Mouse (Mus musculus): ENCODE results near the gene Abcg4.
"Not testable (repeated sequence)": the region's sequence is repeated elsewhere in the genome, so short reads cannot be mapped to it uniquely, and the experiment has no call there.

Abcg4 gene

DNA sequence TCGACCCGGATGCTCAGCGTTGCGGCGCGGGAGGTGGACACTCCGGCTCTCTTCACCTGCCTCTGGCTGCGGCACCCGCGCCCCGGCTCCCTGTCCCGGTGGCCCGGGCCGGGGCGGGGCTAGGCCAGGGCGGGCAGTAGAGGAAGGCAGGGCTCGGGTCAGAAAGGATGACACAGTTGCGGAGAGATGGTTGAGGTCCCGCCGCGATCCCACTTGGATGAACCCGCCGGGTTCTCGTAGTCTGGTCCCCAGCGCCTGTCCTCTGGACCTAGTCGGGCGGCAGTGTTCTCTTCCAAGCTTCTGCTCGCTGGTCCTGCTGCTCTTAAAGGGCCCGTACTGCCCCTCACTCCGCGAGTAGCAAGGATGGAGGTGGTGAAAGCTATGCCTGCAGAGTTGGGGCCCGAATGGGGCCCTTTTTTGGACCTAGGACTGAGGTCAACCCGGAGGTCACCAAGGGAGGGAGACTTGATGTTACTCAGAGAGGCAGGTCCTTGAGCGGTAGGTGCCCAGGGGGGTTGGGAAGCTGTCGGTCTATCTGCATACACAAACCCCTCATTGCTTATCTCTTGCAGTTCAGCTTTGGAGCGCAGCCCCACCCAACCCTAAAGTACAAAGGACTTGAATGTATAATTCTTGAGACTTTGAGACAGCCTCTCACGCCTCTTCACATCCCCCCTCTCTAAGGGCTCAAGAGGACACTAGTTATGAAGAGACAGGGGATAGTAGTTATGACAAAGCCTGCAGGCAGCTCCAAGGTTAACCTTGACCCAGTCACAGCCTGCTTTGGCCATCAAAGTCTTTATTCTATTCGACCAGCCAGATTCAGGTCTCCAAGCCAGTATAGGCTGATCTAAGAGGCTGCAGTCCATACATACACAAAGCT, at the start of gene Abcg4:
Abcg4 (minus strand) TSS at position 540 of the 883 bp plus-strand sequence.
- peak in 1 of 2 experiments; percentile 37 for DNase-seq (ENCODE audit: low spot score in 2 of 2)

DNA sequence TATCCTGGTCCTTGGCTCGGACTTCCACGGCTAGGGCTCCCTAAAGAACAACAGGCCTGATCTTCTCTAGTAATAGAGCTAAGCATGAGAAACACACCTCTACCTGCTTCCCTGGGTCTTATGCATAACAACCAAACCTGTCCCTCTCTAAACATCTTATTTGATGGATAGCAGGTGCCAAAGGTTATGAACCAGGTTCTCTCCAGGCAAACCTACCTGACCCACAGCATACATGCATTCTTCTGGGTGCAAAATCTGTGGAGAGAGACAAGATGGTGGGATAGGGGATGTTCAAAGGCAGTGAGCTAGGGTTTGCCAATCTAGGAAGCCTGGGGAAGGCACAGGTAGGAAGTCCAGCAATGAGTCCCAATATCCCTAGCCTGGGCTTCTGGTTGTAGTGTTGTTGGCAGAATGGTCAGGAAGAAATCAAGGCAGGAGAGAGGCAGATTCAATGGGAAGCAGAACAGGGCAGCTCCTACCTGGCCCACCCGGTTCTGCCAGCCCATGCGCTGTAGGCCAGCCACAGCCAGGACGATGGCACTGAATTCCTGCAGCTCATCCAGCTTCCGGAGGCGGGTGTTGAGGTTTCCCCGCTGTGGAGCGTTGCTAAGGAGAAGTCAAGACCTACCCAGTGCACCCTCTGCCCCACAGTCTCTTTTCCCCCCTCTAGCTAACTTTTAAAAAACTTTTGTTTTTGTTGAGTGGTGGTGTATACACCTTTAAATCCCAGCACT, 49.2 kb upstream of the Abcg4 start:
- DNase-seq (ENCODE audit: low spot score in 2 of 2): no peak

DNA sequence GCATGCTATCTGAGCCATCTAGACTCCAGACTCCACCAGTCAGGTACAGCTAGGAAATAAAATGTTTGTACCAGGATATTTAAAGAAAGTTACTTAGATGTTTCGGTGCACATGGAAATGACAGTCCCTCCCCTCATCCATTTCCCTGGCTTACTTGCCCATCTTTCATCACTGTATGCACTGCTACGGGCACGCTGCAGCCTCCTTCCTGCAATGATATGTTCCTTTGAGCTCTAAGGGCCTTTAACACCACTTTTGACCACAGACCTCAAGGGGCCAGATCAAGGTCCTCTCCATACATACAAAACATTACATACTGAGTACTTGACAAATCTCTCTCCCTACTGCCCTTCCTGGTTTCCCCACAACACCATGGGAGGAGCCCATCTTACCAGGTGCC, 48.5 kb upstream of the Abcg4 start:
- DNase-seq (ENCODE audit: low spot score in 2 of 2): no peak

DNA sequence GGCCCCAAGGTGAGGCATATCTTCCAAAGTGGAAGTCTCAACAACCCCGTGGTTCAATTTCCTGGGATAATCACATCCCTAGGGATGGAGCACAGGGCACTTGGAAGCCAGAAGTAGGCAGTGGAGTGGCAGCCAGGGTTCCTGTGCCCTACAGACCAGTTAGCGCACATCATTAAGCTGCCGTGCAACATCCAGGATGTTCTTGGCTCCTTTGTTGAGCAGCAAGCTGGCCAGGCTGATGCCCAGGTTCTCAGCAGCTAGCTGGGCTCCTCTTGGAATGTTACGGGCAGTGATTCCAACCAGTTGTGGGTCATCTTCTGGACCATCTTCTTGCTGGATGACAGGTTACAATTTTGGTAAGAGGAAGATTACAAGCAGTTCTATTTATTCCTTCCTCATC, 48.1 kb upstream of the Abcg4 start:
- DNase-seq (ENCODE audit: low spot score in 2 of 2): not testable (repeated sequence)

DNA sequence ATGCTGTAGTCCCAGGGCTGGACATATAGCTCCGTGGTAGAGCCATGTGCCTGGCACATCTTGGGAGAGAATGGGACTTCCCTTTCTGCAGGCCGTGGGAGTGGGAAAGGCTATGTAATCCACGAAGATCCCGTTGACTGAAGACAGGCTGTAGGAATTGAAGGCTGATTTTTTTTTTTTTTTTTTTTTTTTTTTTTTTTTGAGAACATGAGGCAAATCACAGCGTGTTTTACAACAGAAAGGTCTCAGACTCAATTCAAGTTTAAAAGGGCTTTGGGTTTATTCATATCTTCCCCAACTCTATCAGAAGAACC, 47.6 kb upstream of the Abcg4 start:
- DNase-seq (ENCODE audit: low spot score in 2 of 2): no peak

DNA sequence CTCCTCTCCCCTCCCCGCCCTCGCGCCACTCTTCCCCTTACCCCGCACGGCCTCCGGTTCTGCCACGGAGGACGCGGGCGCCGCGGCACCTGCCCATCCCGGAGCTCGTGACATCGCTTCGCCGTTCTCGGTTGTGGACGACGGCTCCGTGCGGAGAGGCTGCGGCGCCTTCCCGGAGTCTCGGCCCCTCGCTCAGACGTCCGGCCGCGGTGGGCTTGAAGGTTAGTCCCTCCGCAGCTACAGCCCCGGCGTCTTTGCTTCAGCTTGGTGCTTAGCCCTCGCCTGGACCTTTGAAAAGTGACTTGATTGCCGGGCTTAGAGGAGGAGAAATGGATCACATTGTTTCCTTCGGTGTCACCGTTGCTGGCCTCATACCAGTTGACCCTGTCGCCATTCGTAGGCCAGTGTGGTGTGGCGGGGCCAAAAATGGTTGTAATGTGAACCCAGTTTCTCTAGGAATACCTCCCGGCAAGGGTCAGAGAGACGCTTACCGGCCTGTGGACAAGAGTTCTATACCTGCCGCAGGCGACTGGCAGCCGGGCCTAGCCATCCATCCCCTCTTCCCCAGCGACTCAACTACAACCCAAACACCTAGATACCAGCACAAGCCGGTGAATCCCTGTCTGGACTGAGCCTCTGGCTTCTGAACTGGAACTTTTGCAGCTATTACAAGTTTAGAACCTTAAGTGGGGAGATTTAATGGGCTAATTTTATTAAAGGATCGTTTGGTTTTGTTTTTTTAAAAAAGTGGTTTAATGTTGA, 47.1 kb upstream of the Abcg4 start:
- peak in 1 of 2 experiments; percentile 55 for DNase-seq (ENCODE audit: low spot score in 2 of 2)

DNA sequence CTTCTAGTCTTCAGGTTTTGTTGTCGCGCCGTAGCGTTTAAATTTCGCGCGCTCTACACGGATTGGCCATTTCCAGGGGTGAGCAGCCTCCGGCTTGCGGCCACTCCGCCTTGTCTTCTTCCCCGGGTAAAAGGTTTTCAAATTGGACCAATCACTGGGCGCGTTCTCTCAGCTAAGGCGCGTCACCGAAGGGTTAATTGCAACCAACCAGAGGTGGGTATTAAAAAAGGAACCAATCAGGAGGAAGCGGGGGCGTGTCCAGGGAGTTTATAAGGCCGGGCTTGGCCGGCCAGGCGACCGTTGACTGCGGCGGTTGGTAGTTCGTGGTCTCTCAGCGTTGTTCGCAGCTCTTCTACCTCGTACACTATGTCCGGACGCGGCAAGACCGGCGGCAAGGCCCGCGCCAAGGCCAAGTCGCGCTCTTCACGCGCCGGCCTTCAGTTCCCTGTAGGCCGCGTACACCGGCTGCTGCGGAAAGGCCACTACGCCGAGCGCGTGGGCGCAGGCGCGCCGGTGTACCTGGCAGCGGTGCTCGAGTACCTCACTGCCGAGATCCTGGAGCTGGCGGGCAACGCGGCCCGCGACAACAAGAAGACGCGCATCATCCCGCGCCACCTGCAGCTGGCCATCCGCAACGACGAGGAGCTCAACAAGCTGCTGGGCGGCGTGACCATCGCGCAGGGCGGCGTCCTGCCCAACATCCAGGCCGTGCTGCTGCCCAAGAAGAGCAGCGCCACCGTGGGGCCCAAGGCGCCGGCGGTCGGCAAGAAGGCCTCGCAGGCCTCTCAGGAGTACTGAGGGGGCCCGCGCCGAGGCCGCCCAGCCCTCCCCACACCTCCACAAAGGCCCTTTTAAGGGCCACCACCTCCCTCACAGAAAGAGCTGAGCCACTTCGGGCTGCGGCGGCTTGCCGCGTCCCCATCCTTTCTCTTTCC, 46.2 kb upstream of the Abcg4 start, which contains the start of gene H2afx:
H2afx (plus strand) TSS at position 299 of the 935 bp plus-strand sequence.
- DNase-seq (ENCODE audit: low spot score in 2 of 2): peak; percentile 94 to 96

DNA sequence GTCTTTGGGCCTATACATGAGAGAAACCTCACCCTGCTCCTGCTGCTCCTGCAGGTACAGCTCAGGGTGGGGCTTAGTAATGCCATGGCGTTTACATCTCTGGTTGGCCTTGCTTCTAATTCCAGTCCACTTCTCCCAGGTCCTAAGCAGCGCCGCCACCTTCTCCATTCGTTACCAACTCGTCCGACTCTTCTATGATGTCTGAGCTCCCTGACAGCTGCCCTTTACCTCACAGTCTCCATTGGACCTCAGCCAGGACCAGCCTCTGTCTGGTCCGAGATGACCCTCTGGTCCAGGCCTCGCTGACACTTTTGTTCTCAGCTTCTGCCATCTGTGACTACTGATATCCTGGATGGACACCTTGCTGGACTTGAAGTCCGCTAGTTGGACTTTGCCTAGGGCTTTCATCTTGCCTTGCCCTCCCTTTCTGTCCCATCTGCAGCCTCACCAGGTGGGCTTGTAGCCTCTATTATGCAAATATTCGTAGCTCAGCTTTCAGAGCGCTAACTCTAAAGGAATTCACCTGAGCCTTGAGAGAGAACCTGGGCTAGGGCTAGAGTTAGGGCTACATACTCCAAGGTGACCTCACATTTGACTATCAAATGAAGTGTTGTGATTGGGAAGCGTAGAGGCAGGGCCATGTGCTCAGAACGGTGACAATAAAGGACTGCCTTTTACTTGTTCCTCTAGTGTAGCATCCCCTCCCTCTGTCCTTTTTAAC, 44.7 kb upstream of the Abcg4 start:
- no peak for DNase-seq (ENCODE audit: low spot score in 2 of 2)

DNA sequence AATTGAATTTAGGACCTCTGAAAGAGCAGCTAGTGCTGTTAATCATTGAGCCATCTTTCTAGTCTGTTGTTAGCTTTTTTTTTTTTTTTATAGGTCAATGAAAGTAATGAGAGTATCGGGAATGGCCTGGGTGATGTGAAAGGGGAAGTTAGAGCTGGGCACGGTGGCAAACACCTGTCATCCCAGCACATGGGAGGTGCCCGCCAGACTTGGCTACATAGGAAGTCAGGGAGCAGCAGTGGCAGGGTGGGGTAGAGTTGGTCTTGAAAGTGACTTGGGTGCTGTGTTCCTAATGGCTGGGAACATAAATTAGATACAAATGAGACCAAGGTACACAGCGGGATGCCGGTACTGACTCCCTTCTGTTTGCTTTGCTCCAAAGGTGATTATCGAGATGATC, 42.3 kb upstream of the Abcg4 start:
- DNase-seq (ENCODE audit: low spot score in 2 of 2): no peak

DNA sequence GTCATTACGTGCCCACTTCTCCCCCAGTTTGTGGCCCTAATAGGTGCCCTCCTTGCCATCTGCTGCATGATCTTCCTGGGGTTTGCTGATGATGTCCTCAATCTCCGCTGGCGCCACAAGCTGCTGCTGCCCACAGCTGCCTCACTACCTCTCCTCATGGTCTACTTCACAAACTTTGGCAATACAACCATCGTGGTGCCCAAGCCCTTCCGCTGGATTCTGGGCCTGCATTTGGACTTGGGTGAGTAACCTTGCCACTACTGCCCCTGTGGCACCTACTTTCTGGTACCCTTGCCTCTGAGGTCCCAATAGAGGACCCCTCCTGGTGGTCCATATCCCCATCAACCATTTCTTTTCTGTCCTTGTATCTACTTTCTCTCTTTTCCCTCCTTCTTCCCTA, 39.5 kb upstream of the Abcg4 start:
- no peak for DNase-seq (ENCODE audit: low spot score in 2 of 2)

DNA sequence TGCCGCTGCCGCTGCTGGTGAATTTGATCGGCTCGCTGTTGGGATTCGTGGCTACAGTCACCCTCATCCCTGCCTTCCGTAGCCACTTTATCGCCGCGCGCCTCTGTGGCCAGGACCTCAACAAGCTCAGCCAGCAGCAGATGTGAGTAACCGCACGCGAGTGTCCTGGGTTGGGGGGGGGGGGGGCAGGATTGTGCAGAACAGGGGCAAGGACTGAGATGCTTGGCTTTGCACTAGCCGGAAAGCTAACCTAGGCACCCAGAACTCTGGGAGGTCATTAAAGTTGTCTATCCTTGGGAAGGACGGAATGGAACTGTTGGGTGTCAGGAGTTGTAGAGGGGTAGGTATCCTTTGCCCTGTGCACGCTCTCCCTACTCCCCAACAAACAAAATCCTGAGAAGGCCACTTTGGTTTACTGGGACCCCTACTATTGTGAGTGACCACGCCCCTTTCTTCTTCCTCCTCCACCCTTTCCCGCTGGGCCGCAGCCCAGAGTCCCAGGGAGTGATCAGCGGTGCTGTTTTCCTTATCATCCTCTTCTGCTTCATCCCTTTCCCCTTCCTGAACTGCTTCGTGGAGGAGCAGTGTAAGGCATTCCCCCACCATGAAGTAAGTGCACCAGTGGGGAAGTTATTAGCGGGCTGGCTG, 38.8 kb upstream of the Abcg4 start:
- no peak for DNase-seq (ENCODE audit: low spot score in 2 of 2)

DNA sequence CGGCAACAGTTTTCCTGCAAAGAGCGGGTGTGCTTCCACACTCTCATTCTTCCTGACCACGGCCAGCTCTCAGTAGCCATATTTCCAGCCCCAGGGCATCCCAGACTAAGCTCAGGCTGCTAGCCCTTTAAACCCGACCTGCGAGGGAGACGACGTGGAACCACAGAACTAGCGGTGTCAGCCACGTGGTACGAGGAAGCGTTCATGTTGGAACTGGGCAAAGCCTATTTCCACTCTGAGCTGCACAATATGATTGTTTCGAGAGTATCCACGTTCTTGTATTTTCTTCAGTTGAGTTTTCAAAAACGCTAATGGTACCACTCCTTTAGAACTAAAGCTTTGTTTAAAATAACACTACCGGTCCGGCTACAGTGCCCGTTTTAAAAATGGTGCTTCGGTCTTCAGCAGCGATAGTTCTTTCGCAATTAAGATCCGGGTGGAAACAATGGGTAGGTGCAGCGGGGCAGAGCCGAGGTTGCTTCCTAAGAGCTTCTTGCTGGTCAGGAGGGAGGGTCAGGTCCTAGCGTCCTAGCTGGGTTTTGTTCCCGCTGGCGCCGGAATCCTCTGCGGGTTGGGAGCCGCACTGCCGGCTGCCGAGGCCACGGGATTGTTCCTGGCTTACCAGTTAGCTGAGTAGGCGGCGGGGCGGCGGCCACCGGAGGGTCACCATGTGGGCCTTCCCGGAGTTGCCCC, 38.1 kb upstream of the Abcg4 start:
- DNase-seq (ENCODE audit: low spot score in 2 of 2): peak; percentile 46 to 74

DNA sequence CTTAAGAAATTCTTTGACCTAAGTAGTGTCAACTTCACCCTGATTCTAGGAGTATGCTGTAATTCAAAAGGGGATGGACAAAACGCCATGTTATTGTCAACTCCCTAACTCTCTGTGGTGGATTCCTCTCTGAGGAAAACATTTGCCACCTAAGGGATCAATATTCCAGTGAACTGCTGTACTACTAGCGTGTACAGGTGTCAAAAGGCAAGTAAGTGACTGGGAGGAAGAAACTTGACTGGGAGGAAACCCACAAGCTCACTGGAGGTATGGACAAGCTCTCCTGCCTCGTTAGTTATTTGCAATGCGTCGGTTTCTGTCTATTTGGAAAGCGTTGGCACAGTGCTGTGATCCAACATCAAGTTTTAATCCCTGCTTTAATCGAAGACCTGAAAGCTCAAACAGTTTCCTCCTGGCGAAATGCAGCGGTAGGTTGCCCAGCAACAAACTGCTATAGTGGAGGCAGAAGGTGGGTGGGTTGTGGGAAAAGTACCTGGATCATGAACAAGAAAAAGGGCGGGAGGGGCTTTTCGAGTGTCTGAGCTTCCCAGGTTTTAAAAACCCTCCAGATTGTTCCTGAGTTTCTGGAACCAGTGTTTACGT, 37.5 kb upstream of the Abcg4 start, which contains the start of gene Dpagt1:
Dpagt1 (plus strand) TSS at position 252 of the 603 bp plus-strand sequence.
- DNase-seq (ENCODE audit: low spot score in 2 of 2): no peak

DNA sequence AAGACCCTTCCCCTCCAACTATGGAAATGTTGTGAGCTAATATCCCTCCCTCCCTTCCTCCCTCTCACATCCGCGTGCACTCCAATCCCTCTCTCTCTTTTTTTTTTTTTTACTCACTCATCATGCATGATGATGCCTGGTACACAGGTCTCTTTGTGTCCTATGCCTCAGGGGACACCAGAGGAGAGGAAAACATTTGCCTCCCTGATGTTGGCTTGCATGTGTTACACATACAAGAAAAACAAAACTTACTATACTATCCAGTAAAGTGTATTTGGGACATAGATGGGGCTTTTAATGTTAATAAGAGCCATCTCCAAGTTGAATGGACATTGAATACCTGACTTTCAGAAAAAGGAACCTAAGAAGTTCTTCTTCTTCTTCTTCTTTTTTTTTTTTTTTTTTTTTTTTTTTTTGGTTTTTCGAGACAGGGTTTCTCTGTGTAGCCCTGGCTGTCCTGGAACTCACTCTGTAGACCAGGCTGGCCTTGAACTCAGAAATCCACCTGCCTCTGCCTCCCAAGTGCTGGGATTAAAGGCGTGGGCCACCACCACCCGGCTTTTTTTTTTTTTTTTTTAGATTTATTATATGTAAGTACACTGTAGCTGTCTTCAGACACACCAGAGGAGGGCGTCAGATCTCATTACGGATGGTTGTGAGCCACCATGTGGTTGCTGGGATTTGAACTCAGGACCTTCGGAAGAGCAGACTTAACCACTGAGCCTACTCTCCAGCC, 36.8 kb upstream of the Abcg4 start:
- DNase-seq (ENCODE audit: low spot score in 2 of 2): not testable (repeated sequence)

DNA sequence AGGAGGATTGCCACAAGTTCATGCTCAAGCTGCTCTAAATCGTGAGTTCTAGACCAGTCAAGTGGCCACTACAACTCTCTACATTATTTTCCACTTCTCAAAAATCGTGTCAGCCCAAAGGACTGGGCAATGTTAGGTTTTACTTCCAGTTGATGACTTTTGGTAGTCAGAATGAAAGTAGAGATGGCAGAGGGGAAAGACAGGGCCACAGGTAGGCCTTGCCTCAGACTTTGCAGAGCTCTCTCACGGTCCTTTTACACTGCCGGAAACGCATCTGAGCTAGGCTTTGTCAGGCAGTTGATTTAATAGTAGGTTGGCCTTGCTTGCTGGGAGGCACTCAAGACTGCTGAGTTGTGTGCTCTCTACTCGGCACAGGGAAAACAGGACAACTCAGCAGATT, 35.7 kb upstream of the Abcg4 start:
- DNase-seq (ENCODE audit: low spot score in 2 of 2): no peak

DNA sequence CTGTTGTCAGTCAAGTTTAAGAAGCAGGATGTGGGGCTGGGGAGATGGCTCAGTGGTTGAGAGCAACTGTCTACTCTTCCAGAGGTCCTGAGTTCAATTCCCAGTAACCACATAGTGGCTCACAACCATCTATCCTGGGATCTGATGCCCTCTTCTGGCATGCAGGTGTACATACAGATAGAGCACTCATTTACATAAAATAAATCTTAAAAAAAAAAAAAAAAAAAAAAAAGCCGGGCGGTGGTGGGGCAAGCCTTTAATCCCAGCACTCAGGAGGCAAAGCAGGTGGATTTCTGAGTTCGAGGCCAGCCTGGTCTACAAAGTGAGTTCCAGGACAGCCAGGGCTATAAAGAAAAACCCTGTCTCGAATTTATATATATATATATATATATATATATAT, 35.2 kb upstream of the Abcg4 start:
- DNase-seq (ENCODE audit: low spot score in 2 of 2): not testable (repeated sequence)

DNA sequence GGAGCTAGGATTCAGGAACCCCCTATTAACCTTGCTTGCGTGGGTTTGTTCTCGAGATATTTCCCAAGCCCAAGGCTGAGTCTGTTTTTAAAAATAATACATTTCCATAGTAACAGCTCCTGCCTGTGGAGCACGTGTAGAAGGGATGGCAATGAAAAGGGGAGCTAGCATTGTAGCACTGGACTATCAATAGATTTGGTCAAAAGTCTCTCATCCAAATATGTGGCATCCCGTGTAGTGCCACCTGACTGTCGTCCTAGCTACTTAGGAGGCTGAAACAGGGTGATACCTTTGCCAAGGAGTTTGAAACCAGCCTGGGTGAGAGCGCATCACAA, 32.4 kb upstream of the Abcg4 start:
- no peak for DNase-seq (ENCODE audit: low spot score in 2 of 2)

Data from cerebellum, postnatal 4 days (tissue).